Mouse (Mus musculus) gastrocnemius, postnatal 14 days (tissue): ENCODE results near the gene Trim17. TPM values are rescaled to one million over a fixed set of nuclear protein-coding genes. Genes with fewer than 3 reads are reported as not detected.

ENCODE experiments used
- DNase-seq: peaks from one replicate; pipeline ENCODE4 v3.0.0; 2021; ENCODE audit warnings: mixed read lengths
- intact Hi-C: fragments of 180-260 bp; cut with DNase I; formaldehyde crosslinking; loops from one replicate; pipeline ENCODE4 v1.15.1; 2025; ENCODE audit warnings: low total_unique reads
- total RNA-seq, 2 experiments: library from RNA; stranded (reverse); gene quantifications; 2 replicates each; pipeline ENCODE4 v1.2.3; 2021

Trim17 gene
- total RNA-seq, 2 experiments from 2014 or later = 0.29 TPM; not detected in 1

DNA sequence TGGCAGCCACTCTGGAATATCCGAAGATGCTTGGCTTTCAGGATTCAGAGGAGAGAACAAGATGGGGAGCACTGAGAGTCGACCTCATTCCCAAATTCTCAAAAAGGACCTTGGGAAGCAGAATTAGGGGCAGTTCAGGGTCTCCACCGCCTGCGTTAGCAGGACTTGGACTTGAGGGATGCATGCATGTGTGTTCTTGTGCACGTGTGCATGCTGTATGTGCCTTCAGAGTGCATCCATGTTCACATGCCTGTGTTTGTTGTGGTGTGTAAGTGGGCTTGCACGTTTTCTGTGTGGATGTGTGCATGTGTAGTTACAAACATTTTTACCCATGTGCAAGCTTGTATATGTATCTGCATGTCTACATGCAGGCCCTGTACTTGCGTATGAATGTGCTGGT lies 9.7 kb downstream of the Trim17 start:
- intact Hi-C loops = no loop called here

DNA sequence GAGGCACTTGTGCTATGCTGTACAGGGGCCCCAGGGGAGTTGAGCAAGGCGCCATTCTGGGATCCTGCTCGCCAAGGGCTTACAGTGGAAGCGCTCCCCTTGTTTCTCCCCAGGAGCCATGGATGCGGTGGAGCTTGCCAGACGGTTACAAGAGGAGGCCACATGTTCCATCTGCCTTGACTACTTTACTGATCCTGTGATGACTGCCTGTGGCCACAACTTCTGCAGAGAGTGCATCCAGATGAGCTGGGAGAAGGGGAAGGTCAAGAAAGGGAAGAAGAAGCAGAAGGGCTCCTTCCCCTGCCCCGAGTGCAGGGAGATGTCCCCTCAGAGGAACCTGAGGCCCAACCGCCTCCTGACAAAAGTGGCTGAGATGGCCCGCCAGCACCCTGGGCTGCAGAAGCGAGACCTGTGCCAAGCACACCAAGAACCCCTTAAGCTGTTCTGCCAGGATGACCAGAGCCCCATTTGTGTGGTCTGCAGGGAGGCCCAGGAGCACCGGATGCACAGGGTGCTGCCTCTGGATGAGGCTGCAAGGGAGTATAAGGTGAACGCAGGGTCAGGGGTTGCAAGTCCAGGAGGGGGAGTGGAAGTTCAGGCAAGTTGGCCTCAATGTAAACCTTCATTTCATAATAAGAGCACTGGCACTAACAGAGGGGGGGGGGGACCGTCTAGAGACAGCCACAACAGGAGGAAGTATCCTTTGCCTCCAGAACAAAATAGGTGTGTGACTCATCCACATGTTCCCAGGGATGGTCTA lies 10.7 kb downstream of the Trim17 start:
- DNase-seq = no peak
- intact Hi-C loops = no loop called here

More for the DNA sequence above, 9.7 kb downstream of the Trim17 start:
- no peak for DNase-seq

DNA sequence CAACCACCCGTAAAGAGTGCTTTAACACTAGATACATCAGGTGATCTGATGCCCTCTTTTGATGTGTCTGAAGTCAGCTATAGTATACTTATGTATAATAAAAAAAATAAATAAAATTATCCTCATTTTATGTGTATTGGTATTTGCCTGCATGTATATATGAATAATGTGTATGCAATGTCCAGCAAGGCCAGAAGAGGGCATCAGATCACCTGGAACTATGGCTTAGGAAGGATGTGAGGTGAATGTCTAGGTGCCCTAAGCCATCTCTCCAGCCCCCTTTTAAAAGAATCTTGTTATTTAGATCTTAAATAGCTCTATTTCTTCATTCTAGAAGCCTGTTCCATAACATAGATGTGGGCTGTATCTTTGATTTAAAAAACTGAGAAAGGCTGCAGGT lies 12.9 kb downstream of the Trim17 start:
- DNase-seq = no peak
- intact Hi-C loops = no loop called here

DNA sequence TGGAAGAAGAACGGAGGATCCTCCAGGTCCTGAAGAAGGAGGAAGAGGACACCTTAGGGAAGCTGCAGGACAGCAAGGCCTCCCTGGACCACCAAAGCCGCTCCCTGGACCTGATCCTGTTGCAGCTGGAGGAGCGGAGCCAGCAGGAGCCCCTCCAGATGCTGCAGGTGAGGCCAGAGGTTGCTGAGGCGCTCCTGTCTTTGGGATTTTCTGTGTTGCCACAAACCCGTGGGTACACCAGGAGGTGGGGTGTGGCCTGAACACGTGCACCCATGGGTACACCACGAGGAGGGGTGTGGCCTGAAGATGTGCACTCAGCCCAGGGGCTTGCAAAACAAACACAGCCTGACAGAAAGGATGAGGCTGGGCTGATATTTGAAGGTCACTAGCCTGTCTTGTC lies 14.1 kb downstream of the Trim17 start:
- intact Hi-C loops = no loop called here
- no peak for DNase-seq

DNA sequence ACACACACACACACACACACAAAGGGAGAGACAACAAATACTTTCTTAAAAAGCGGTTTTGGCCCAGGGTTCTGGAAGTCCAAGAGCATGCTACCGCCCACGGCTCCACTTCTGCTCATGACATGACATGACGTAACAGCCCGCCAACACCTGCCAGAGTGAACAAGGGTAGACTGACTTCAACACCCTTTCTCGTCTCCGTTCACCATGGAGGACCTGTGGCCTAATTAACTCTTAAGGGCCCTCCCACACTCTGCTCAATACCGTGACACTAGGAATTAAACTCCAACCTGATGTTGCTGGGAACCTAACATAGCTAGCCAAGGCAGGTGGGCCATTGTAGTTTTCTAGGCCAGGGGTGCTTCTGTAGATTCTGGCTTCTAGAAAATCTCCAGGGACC lies 14.5 kb downstream of the Trim17 start:
- no peak for DNase-seq
- intact Hi-C loops = no loop called here

DNA sequence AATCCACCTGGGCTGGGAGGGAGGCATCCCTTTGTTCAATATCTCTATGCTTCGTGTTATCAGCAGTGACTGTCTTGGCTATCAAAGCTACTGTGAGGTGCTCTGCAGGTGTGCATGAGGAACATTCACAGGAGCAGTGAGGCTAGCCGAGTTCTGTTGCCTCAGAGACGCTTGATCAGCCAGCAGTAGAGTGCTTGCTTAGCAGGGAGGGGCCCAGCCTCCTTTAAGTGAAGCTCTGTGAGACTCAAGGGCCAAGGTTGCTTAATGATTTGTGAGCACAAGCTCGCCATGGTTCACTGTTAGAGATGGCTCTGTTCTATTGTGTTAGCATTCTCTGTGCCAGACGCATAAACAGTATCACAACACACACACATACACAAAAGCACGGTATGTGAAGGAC lies 15.2 kb downstream of the Trim17 start:
- intact Hi-C loops = no loop called here

DNA sequence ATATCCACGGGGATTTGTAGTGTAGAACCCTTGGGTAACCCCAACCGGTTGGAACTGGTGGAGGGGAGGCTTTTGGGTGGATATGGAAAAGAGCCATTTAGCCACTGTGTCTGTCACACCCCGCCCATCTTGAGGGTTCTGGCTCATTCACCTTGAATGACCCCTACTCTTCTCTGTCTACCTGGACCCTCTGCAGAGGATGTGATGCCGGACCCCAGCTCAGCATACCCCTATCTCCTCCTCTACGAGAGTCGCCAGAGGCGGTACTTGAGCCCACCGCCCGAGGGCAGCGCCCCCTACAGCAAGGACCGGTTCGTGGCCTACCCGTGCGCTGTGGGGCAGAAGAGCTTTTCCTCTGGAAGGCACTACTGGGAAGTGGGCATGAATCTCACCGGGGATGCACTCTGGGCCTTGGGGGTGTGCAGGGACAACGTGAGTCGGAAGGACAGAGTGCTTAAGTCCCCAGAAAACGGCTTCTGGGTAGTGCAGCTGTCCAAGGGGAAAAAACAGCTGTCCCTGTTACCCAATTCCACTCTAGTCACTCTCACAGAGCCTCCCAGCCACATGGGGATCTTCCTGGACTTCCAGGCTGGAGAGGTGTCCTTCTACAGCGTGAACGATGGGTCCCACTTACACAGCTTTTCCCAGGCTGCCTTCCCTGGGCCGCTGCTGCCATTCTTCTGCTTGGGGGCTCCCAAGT lies 16.5 kb downstream of the Trim17 start:
- intact Hi-C loops = no loop called here
- no peak for DNase-seq

More for the DNA sequence above, 15.2 kb downstream of the Trim17 start:
- DNase-seq = no peak

DNA sequence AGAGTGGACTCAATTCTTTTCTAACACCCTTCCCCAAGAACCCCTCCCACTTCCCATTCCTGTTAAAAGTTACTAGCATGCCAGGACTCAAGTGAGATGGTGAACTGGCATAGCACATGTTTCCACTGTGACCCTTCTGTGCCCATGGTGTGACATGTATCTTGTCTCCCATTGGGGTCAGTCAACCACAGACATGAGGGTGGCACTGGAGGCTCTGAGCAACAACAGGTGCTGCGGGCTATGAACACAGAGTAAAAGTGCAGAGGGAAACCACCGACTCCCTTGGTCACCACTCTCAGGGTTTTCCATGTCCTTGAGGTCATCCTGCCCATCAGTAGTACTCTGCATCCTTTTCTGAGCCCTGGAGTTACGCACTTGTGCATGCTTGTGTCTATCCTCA lies 17.3 kb downstream of the Trim17 start:
- intact Hi-C loops = no loop called here
- no peak for DNase-seq

DNA sequence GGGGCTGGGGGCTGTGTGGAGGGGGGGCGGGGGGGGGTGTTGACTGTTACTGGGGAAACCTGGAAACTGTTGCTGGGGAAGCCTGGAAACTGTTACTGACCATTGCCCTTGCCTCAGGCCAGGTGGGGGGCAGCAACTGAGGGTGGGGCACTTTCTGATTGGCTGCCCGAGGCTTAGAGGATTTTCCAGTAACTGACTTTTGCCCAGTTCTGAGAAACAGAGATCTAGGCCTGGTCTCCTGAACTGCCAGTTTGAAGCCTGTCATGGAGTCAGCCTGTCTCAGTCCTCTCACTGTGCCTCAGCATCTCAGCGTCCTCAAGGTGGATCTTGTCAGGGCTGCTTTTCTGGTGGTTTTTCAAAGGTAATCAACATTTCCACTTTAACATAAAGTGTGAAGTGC lies 19.9 kb downstream of the Trim17 start:
- intact Hi-C loops = no loop called here
- no peak for DNase-seq

DNA sequence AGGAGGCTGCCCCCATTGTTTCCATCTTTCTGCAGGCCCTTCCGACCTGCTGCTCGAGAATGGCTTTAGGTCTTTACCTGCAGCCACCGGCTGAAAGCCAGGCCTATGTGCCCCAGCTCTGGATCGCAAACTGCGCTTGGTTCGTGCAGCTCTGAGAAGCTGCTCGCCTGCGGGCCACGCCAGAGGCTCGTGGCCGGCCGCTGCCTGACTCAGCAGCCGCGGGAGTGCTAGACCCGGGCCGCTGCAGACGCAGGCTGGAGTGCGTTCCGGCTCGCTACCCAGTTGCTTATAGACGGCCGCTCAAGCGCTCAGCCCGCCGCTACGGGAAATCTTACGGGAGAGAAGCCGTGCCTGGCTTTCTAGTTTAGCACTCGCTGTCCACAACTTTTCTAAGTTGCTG lies 22.7 kb downstream of the Trim17 start:
- DNase-seq = no peak

DNA sequence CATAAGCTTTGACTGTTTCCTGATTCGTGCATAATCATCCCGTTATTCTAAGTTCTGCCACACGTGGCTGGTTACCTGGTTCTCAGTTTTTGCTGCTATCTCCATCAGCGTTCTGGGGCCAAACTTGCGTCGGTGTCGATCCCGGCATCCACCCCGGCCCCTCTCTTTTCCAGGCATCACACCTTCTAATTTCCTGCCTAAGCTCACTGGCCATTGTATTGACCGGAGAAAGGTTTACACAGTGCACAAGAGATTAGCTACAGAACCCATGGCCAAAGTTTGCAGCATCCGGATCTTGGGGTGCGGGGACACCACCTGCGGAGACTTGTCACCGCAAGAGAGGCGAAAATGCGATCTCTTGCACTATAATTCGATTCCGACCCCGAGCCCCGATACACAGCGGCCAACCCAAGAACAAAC lies 23.1 kb downstream of the Trim17 start:
- no peak for DNase-seq
- intact Hi-C loops = no loop called here

More for the DNA sequence above, 22.7 kb downstream of the Trim17 start:
- intact Hi-C loops = no loop called here

DNA sequence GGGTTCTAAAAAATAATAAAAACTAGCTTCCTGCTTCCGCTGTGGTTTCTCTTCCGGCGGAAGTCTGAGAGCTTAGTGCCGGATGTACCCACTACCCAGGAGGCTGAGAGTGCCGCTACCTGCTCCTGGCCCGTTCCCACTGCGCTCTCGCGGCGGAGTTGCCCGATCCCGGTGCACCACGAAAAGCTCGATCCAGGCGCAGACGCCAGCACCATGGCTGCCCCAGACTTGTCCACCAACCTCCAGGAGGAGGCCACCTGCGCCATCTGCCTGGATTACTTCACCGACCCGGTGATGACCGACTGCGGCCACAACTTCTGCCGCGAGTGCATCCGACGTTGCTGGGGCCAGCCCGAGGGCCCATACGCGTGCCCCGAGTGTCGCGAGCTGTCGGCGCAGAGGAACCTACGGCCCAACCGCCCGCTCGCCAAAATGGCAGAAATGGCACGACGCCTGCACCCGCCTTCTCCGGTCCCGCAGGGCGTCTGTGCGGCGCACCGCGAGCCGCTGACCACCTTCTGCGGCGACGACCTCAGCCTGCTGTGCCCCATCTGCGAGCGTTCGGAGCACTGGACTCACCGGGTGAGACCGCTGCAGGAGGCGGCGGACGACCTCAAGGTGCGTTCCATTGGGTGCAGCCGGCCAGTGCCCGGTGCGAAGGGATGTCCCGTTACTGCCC lies 23.7 kb downstream of the Trim17 start, which contains the start of gene Trim11:
Gene Trim11 (plus strand): TSS at position 67 of the 679 bp plus-strand sequence.
- DNase-seq = peak; percentile 52
- intact Hi-C loops = no loop called here

DNA sequence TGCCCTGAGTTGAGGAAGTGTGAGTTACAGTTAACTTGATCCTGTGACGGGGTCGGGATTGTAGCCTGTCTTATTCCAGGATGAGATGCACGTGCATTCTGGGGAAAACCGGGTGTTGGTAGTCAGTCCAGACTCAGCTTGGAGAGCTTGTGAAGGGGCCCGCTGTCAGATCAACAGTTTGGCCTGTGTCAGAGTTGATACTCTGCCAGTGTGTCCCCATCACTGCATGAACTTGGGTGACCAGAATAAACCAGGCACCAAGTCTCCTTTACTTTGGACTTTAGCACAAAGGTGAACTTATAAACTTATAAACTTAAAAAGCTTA lies 24.2 kb downstream of the Trim17 start:
- intact Hi-C loops = no loop called here

DNA sequence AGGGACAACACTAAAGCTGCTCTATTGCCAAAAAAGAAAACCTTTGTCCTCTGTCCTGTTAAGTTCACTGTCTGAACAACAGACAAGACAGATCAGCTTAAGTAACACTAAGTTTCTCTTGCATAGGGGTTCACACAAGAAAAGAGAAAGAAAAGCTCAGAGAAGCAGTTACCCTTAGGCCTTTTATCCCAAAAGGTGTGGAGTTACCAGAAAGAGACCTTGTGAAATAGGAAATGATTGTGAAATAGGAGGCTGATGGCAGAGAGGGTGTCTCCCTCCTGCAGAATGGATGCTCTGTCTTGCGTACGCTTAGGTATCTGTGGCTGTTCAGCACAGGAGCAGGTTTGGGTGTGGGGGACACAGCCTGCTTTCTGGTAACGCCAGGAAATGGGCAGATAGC lies 24.7 kb downstream of the Trim17 start:
- intact Hi-C loops = no loop called here
- no peak for DNase-seq

More for the DNA sequence above, 24.2 kb downstream of the Trim17 start:
- DNase-seq = no peak

DNA sequence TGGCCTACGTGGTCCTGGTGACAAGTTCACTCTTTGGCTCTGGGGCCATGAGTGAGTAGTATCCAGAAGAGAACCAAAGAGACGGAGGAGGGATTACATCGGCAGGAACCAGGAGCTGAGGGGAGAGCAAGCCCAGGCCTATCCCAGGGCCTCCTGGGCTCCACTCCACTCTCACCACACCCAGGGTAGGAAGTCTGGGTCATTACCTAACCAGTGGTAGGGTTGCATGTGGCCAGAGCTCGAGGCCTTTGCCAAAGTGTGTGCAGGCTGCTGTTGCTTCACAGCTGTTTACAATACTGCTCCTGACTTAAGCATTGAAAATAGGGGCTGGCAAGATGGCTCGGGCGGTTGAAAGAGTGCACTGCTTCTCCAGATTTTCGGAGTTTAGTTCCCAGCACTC lies 25.2 kb downstream of the Trim17 start:
- DNase-seq = peak; percentile 47
- intact Hi-C loops = no loop called here

DNA sequence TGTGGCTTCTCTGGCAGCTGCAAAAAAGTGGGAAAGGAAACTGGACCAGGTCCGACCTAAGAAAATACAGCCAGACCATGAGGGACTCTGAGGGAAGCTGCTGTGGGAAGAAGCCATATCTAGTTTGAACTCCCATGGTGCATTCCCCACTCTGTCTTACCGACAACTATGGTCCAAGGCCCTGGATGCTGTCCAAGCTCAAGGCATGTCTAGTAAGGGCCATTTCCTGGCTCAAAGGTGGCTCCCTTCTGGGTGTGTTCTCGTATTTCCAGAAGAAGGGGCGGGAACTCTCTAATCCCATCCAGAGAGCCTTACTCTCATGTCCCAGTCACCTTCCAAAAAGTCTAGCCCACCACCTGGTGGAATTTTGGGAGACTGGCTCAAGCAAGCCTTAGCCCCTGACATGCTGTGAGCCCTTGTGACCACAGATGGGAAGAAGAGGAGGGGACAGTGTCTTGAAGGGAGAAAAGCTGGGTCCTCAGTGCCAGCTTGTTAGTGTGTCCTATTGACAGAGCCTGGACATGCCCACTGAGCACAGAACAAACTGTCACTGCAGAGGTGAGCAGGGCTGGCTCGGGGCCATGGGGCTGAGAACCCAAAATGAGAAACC lies 26.0 kb downstream of the Trim17 start:
- DNase-seq = no peak
- intact Hi-C loops = no loop called here

DNA sequence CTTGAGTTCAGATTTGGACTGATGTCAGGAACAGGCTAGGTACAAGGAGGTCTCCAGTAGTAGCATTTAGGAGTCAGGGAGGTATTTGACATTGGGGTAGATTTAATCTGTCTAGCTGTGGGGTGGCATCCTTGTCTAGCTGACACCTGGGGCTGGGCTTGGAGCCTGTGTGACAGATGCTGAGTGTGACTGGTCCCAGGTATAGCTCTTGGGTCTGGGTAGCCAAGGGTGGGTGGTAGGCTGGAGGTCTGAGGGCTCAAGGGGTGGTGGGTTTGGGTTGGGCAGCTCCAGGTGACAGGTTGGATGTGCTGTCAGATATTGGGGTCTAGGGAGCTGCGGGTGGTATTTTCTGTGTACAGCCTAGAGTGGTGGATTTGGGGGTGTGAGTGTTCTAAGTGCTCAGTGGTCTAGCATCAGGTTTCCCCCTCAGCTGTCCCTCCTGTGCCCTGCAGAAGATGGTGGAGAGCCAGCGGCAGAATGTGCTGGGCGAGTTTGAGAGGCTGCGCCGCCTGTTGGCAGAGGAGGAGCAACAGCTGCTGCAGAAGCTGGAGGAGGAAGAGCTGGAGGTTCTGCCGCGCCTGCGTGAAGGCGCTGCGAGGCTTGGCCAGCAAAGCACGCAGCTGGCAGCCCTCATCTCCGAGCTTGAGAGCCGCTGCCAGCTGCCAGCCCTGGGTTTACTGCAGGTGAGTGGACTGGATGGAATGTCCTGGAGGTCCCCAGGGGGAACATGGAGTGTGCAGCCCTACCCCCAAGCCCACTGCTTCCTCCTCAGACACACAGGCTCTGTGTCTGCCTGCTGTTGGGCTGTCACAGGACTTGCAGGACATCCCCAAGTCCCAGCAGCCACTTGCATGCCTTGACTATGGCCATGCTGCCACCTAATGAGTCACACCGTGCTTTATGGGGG lies 27.3 kb downstream of the Trim17 start:
- DNase-seq = peak; percentile 88
- intact Hi-C loops = no loop called here

DNA sequence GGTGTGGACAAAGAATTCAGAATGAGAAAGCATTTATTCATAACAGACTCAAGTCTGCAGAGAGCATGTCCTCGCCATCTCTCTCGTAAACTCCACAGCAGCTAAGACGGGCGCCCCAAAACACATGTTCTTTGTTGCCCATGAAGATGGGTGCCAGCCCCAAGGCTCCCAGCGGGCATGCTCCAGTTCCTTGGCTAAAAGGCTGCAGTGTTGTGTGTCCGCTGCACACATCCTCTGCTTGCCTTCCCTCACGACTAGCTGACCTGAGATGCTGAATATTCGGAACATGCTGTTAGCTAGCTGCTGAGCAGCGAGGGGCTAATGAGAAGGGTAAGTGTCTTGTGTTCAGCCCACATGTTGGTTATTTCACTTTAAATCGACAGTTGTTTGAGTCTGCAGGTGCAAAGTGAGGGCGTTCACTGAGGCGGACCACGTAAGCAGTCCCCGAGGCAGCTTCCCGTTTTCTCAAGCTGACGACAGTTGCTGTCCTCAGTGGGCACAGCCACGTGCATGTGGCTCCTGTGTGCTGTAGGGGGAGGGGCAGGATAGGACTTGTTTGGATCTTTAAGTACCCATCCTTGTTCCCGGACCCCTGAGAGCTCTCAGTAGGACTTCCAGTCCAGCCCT lies 28.1 kb downstream of the Trim17 start:
- intact Hi-C loops = no loop called here
- DNase-seq = no peak
